Mouse (Mus musculus) myocyte (in vitro differentiated cells): Measurements from ENCODE around the gene Zfp473.

ENCODE experiments used
- MYOD1 ChIP-seq, 3 experiments: IDR thresholded peaks; one replicate each; pipeline ENCODE4 v1.6.1; 2011; ENCODE audit warnings: control low read depth in 2 of 3, low read depth in 2 of 3, mild to moderate bottlenecking in 2 of 3, moderate library complexity in 1 of 3; ENCODE audit not compliant: insufficient read length in 2 of 3, control insufficient read depth in 1 of 3
- POLR2A ChIP-seq: IDR thresholded peaks from one replicate; pipeline ENCODE4 v1.6.1; 2011; ENCODE audit warnings: low read depth, mild to moderate bottlenecking, control low read depth, moderate library complexity; ENCODE audit not compliant: insufficient read length

GRCm38 (mm10) chr7:44702985-44703384 is 47.9 kb downstream of the Zfp473 start:
- no peak for TF ChIP-seq MYOD1 (IDR thresholded peaks at IDR 0.05; ENCODE audit: control insufficient read depth in 1 of 3, insufficient read length in 2 of 3, low read depth in 2 of 3)
- no peak for TF ChIP-seq POLR2A
